Mouse (Mus musculus) bone marrow, adult 2 months (tissue): ENCODE results near the gene Otx2.

Experiments
- CTCF ChIP-seq: fragments of 200-500 bp; IDR thresholded peaks from 2 replicates; pipeline ENCODE4 v1.5.1; 2011; ENCODE audit warnings: low read length, control low read depth; ENCODE audit not compliant: control insufficient read depth, insufficient read depth
- POLR2A ChIP-seq: fragments of 200-500 bp; IDR thresholded peaks from 2 replicates; pipeline ENCODE4 v1.6.1; 2011; ENCODE audit warnings: low read depth, mild to moderate bottlenecking, control low read depth, low read length, borderline replicate concordance; ENCODE audit not compliant: control insufficient read depth

DNA sequence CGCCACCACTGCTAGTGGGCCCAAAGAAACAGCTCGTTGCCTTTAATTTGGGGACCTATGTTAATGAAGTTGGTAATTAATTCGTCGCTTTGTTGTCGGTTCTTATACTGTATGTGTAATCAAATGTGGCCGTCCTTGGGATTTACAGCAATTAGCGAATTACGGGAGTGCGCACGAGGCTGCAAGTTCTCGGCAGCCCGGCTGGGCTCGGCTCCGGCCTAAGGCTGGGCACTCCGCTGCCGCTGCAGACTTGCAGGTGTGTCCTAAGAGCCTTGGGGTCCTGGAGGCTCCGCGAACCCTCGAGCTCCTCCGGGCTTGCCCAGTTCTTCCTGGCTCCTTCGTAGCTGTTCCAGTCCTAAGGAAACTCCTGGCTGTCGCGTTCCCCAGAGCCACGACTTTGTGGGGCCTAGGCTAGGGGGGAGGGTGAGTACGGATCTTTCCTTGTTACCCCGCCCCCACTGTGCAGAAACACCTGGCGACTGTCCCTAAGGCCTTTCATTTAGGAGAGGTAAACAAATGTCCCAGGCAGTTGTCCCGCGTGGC lies 4.8 kb downstream of the Otx2 start:
- TF ChIP-seq POLR2A (no peak), CTCF (no peak)
